Mouse (Mus musculus): ENCODE measurements around the gene Mta2. TPM values are rescaled to one million over a fixed set of nuclear protein-coding genes. Genes with fewer than 3 reads are reported as not detected.
A peak's percentile ranks its signal among the peaks of the same experiment; 100 is the strongest.
"Not testable (repeated sequence)": the region's sequence is repeated elsewhere in the genome, so short reads cannot be mapped to it uniquely, and the experiment has no call there.

Mta2 gene
- 24.6 and 25.2 TPM in 2 replicates for polyA plus RNA-seq (2012; rRNA removed)

GRCm38 (mm10) chr19:8941515-8942217, at the start of gene Mta2:
Gene Mta2 (plus strand): TSS chr19:8941875.
- Histone ChIP-seq H3K4me1 (ENCODE audit: control insufficient read depth, insufficient read depth, low read length) (peaks cover 3% of the 10 kb centered on the region; the same call in 1 of the 2 replicates), H3K4me3 (ENCODE audit: insufficient read depth, low read length) (peak within 1 kb of the TSS; percentile 93), H3K27ac (ENCODE audit: insufficient read depth, low read length) (peak within 1 kb of the TSS; percentile 93)
- TF ChIP-seq CTCF (IDR thresholded peaks at IDR 0.05; ENCODE audit: extremely low read depth, insufficient read depth, low read length) (no peak), POLR2A (IDR thresholded peaks at IDR 0.05; ENCODE audit: extremely low read depth, insufficient read depth, low read length) (peak; percentile 42; the same call in 1 of the 2 replicates)

GRCm38 (mm10) chr19:8892829-8893766, 48.6 kb upstream of the Mta2 start, which contains the start of gene Ints5:
Gene Ints5 (plus strand): TSS chr19:8893005.
- no peak within 1 kb of the TSS for H3K27ac ChIP-seq (ENCODE audit: insufficient read depth, low read length)

GRCm38 (mm10) chr19:8895397-8895960, 46.2 kb upstream of the Mta2 start:
- Histone ChIP-seq H3K4me1 (ENCODE audit: control insufficient read depth, insufficient read depth, low read length) (no peaks in the 10 kb centered on the region; the same call in 1 of the 2 replicates), H3K4me3 (ENCODE audit: insufficient read depth, low read length) (no peak overlapping the region), H3K27ac (ENCODE audit: insufficient read depth, low read length) (no peak overlapping the region)
- TF ChIP-seq POLR2A (IDR thresholded peaks at IDR 0.05; ENCODE audit: extremely low read depth, insufficient read depth, low read length) (no peak), CTCF (IDR thresholded peaks at IDR 0.05; ENCODE audit: extremely low read depth, insufficient read depth, low read length) (no peak)

More at GRCm38 (mm10) chr19:8892829-8893766, 48.6 kb upstream of the Mta2 start, which contains the start of gene Ints5:
- TF ChIP-seq CTCF (IDR thresholded peaks at IDR 0.05; ENCODE audit: extremely low read depth, insufficient read depth, low read length), result no peak
- TF ChIP-seq POLR2A (IDR thresholded peaks at IDR 0.05; ENCODE audit: extremely low read depth, insufficient read depth, low read length), result peak; percentile 81
- Histone ChIP-seq H3K4me1 (ENCODE audit: control insufficient read depth, insufficient read depth, low read length) (no peaks in the 10 kb centered on the region; the same call in 1 of the 2 replicates), H3K4me3 (ENCODE audit: insufficient read depth, low read length) (peak within 1 kb of the TSS; percentile 78)

- not testable (repeated sequence) for H3K4me3 ChIP-seq (ENCODE audit: insufficient read depth, low read length); H3K4me1 ChIP-seq (ENCODE audit: control insufficient read depth, insufficient read depth, low read length); H3K27ac ChIP-seq (ENCODE audit: insufficient read depth, low read length)
These were observed 45.4 kb upstream of the Mta2 start for GRCm38 (mm10) chr19:8896231-8896630.

- Histone ChIP-seq H3K27ac (ENCODE audit: insufficient read depth, low read length) (0 out of 2 replicates have a peak overlapping the region, but pooled peaks have one; percentile 23), H3K4me3 (ENCODE audit: insufficient read depth, low read length) (peak overlapping the region; percentile 80)
- H3K4me1 ChIP-seq (ENCODE audit: control insufficient read depth, insufficient read depth, low read length), result not testable (repeated sequence)
These were observed 44.3 kb upstream of the Mta2 start for GRCm38 (mm10) chr19:8897211-8897864.

- Histone ChIP-seq H3K4me3 (ENCODE audit: insufficient read depth, low read length) (peak within 1 kb of the TSS; percentile 80), H3K4me1 (ENCODE audit: control insufficient read depth, insufficient read depth, low read length) (no peaks in the 10 kb centered on the region; the same call in 1 of the 2 replicates), H3K27ac (ENCODE audit: insufficient read depth, low read length) (peak within 1 kb of the TSS; percentile 40; the same call in 1 of the 2 replicates)
- TF ChIP-seq POLR2A (IDR thresholded peaks at IDR 0.05; ENCODE audit: extremely low read depth, insufficient read depth, low read length) (peak; percentile 72; the same call in 1 of the 2 replicates), CTCF (IDR thresholded peaks at IDR 0.05; ENCODE audit: extremely low read depth, insufficient read depth, low read length) (no peak)
These were observed 43.7 kb upstream of the Mta2 start, which contains the start of gene Ganab for GRCm38 (mm10) chr19:8897865-8898495. Gene Ganab (plus strand): TSS chr19:8898071.

GRCm38 (mm10) chr19:8898576-8898975, 43.1 kb upstream of the Mta2 start:
- TF ChIP-seq POLR2A (IDR thresholded peaks at IDR 0.05; ENCODE audit: extremely low read depth, insufficient read depth, low read length) (no peak), CTCF (IDR thresholded peaks at IDR 0.05; ENCODE audit: extremely low read depth, insufficient read depth, low read length) (no peak)
- H3K27ac ChIP-seq (ENCODE audit: insufficient read depth, low read length), result 0 out of 2 replicates have a peak overlapping the region, but pooled peaks have one; percentile 40

GRCm38 (mm10) chr19:8899079-8899478, 42.6 kb upstream of the Mta2 start:
- Histone ChIP-seq H3K27ac (ENCODE audit: insufficient read depth, low read length) (no peak overlapping the region), H3K4me3 (ENCODE audit: insufficient read depth, low read length) (no peak overlapping the region; the same call in 1 of the 2 replicates), H3K4me1 (ENCODE audit: control insufficient read depth, insufficient read depth, low read length) (no peaks in the 10 kb centered on the region; the same call in 1 of the 2 replicates)
- no peak for TF ChIP-seq CTCF (IDR thresholded peaks at IDR 0.05; ENCODE audit: extremely low read depth, insufficient read depth, low read length)
- TF ChIP-seq POLR2A (IDR thresholded peaks at IDR 0.05; ENCODE audit: extremely low read depth, insufficient read depth, low read length), result no peak

More at GRCm38 (mm10) chr19:8898576-8898975, 43.1 kb upstream of the Mta2 start:
- H3K4me1 ChIP-seq (ENCODE audit: control insufficient read depth, insufficient read depth, low read length), result no peaks in the 10 kb centered on the region; the same call in 1 of the 2 replicates
- H3K4me3 ChIP-seq (ENCODE audit: insufficient read depth, low read length), result peak overlapping the region; percentile 80

All from cortical plate, adult 2 months (tissue).